Mouse (Mus musculus): ENCODE measurements around the gene Baiap2l2.

The Baiap2l2 gene

GRCm38 (mm10) chr15:79212750-79213446 is 72.4 kb downstream of the Baiap2l2 start:
- in situ Hi-C loops (cut with MboI, MseI): no loop called here

DNA sequence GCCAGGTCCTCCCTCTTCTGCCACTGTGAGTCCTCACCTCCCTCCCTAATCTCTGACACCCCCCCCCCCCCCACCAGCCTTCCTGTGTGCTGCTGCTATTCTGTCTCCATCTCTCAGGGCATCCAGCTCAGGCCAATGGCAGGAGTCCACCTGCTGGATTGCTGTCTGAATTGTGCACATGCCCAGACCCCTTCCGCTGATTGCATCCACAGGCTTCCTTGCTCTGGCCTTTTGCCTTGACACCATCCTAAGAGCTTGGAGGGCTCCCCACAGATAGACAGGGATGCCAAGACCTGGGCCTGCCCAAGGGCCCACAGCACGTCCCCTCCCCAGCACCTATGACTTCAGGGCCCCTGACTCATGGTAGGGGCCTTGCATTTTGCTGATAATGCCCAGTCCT is 75.0 kb downstream of the Baiap2l2 start:
- in situ Hi-C loops (cut with MboI, MseI): no loop called here

GRCm38 (mm10) chr15:79208758-79209439 is 76.4 kb downstream of the Baiap2l2 start:
- in situ Hi-C loops (cut with MboI, MseI): no loop called here

GRCm38 (mm10) chr15:79208211-79208610 is 77.1 kb downstream of the Baiap2l2 start:
- in situ Hi-C loops (cut with MboI, MseI): no loop called here
